Mouse (Mus musculus) gastrocnemius, adult 8-10 months (tissue): ENCODE data around the gene 9430038I01Rik. TPM values are rescaled to one million over a fixed set of nuclear protein-coding genes. Genes with fewer than 3 reads are reported as not detected.
"Not testable (repeated sequence)": the region's sequence is repeated elsewhere in the genome, so short reads cannot be mapped to it uniquely, and the experiment has no call there.

Source experiments
- DNase-seq, 2 experiments: peaks; one replicate each; pipeline ENCODE4 v3.0.0; 2022; ENCODE audit warnings: low spot score in 2 of 2
- total RNA-seq, 4 experiments: library from RNA; stranded (reverse); gene quantifications; 2 replicates each; pipeline ENCODE4 v1.2.4; 2022

The 9430038I01Rik gene
- total RNA-seq, result 1 to 10 TPM; 3.0 to 4.9 (median 4.3) TPM

DNA sequence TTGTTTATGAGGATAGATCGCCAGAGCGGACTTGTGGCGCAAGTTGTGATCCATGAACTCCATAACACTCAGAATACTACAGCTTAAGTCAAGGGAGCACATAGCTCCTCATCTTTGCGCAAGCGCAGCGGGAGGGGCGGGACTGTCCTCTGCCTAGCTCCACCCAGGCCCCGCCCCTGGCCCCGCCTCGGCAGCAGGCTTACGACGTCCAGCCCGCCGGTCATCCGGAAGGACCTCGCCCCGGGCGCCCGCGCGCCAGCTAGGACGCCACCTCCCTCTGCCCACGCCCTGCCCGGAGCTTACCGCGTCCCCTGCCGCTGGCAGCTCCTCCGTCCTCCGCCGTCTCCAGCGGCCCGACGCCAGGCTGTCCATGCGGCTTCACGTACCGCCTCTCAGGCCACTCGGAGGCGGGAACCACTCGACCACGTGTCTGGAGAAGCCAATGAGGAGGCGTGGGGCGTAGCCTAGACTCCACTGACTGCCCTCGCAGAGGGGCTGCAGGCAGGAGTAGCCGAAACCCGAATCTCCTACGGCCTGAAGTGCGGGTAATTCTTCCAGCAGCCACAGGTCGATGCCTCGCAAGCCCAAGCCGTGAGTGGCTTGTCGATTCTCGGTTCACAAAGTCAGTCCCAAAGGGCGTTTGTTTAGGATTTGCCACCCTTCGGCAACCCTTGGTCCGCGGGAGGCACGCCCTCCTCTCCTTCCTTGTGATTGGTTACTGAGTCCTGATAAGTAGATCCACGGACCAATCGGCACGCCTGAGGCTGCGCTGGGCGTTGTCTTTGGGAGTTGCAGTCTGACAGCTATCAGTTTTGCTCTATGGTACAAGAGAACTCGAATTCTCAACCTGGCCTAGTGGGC is at the start of gene 9430038I01Rik:
TSS of gene 9430038I01Rik (minus strand) at position 426 of the 861 bp plus-strand sequence.
- peak; percentile 96 to 97 for DNase-seq

DNA sequence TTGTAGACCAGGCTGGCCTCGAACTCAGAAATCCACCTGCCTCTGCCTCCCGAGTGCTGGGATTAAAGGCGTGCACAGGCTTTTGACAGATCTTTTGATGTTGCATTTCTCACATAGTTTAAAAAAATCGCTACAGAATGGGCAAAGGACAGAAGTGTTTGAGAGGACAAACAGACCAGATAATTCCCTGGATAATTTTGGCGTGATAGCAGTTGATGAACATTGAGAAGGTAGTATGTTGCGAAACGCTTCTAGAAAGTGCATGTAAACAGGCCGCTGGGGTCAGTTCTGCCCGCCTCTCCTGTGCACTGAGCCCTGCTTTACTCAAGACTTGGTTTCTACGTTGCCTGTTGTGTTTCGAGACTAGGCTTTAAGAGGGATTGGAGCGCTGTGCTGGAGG is 34.8 kb upstream of the 9430038I01Rik start:
- no peak for DNase-seq

DNA sequence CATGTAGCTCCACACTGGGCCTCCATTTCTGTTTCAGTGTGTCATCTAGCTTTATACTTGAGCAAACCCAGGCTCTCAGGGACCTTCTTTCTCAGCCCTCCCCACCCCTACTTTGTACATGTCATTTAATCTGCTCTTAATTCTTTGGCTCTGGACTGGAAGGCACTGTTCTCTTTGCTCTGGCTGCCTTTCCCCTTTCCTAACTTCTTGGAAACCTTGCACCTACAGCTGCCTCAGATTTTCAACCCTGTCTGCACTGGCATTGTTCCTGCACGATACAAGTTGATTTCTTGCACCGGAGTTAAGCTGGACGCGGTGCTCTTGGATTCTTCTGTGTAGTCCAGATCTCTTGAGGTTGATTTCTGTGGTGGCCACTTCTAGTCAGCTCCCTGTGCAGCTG is 32.4 kb upstream of the 9430038I01Rik start:
- DNase-seq, result peak; percentile 24 to 50

GRCm38 (mm10) chr7:137438962-137439361 is 28.4 kb upstream of the 9430038I01Rik start:
- not testable (repeated sequence) for DNase-seq

DNA sequence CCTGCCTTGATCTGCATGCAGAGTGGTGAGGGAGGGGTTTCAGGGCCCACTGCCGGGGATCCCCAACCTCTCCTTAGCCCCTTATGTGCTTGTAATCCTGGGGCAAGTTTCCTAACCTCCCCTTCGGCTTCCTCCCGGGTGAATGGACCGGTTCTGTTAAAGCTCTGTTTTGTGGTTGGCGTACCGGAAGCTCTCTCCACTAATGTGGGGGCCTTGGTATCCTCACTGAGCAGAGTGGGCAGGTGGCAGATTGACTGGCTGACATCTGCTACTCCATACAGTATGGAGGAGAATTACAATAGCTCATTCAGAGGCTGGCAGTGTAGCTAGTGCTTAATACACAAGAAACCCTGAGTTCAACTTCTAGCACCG is 27.6 kb upstream of the 9430038I01Rik start:
- no peak for DNase-seq

DNA sequence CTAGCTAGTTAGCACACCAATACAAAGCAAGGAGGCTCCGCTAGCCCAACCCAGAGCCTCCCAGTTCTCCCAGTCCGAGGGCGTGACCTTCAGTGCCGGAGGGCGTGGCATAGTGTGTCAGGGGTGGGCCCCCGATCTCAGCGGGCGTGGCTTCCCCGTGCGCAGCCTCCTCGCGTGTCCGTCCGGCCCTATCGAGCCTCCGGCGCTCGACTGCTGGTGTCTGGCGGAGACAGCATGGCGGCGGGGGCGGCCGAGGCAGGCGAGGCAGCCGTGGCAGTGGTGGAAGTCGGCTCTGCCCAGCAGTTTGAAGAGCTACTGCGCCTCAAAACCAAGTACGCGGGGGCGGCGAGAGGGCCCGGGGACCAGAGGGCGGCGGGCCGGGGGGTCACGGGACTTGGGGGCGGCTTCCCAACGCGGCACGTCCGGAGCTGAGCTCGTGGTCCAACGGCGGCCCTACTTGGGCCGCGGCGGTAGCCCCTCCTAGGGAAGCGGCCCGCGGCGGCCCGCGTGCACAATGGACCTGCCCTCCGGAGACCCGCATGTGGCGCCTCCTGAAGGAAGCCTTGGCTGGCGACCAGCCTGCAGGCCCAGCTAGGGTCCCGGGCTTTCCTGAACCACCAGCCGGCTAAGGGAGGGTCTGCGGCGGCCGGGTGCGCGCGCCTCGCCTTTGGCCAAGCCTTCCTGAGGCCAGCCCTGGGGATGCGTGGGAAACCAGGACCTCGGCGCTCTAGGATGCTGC is 27.0 kb upstream of the 9430038I01Rik start, which contains the start of gene Glrx3:
TSS of gene Glrx3 (plus strand) at position 175 of the 739 bp plus-strand sequence.
- DNase-seq, result peak; percentile 95

DNA sequence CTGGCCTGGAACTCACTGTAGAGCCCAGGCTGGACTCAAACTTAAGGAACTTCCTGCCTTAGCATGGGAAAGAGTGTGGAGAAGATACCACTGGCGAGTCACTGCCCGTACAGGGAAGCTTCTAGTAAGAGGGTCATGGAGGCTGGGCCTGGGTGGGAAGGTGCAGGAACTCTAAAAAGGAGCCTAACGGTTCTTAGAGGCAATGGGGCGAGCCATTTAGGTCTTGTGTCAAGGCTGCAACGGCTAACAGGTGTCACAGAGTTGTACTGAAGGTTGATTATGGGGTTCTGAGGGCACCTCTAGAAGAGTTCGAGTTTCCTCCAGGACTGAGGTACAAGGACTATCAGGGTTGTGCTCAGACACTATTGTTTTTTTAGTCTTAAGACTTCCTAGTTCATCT is 26.3 kb upstream of the 9430038I01Rik start:
- DNase-seq, result no peak

DNA sequence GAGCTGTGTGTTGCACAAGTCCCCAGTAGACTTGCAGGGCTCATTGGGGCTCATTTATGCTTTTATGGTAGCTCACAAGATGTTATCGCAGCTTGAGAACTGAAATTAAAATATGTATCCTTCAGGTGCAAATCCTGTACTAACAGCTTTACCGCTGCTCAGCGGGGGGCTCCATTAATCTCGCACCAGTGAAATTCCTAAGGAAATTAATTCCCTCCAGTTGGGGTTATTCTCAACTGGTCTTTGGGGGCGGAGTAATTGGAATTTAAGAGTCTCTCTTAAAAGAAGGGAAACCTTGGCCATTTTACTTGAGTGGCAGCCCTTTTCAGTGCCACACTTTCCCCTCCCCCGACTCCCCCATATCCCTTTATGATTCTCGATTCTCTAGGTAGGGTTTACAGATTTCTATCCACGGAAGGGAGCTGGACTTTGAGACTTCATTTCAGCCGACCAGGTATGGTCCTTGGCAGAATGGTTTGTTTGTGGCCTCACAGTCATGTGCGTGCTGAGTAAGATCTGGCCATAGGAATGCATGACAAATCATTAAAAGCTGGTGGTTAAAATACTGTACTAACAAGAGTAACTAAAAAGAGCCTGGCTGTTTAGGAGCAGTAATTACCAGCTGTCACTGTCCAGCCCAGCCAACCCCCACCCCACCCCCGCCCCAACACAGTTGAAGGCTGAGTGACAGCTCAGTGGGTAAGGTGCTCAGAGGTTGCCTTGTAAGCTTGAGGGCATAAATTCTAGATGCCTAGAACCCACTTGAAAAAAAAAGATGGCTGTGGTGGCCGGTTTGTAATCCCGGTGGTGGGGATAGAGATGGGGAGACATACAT is 21.4 kb upstream of the 9430038I01Rik start:
- DNase-seq, result no peak

DNA sequence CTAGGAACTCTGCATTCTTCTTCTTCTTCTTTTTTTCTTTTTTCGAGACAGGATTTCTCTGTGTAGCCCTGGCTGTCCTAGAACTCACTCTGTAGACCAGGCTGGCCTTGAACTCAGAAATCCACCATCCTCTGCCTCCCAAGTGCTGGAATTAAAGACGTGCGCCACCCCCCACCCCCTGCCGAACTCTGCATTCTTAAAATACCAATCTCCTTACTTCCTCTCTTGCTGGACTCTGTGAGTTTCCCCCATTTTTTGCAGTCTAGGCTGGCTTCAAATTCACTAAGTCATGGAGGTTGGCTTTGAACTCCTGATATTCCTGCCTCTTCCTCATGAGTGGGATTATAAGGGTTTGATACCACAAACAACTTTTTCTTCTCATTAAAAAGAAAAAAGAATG is 16.1 kb upstream of the 9430038I01Rik start:
- DNase-seq, result no peak

DNA sequence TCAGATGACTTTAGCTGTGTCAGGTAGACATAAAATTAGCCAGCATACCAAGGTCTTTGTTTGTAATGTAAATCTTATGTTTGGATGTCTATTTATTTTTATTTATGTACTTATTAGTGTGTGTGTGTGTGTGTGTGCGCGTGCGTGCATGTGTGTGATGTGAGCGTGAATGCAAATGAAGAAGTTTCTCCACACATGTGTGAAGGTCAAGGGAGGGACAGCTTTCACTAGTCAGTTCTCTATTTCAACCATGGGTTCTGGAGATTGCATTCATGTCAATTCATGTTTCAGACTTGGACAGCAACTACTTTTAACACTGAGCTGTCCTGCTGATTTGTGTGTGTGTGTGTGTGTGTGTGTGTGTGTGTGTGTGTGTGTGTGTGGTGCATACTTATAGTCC is 10.7 kb upstream of the 9430038I01Rik start:
- no peak for DNase-seq

DNA sequence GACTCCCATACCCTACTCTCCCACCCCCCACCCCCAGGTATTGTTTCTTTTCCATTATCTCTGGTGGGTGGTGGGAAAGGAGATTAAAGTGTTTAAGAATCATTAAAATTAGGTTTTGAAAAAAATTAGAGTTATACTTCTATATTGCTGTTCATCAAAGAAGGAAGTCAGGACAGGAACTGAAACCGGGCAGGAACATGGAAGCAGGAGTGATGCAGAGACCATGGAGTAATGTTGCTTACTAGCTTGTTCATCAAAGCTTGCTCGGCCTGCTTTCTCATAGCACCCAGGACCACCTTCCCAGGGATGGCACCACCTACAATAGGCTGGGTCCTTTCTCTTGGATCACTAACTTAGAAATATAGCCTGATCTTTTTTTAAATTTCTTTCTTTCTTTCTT is 10.0 kb upstream of the 9430038I01Rik start:
- no peak for DNase-seq

GRCm38 (mm10) chr7:137414710-137415109 is 4.1 kb upstream of the 9430038I01Rik start:
- no peak for DNase-seq

DNA sequence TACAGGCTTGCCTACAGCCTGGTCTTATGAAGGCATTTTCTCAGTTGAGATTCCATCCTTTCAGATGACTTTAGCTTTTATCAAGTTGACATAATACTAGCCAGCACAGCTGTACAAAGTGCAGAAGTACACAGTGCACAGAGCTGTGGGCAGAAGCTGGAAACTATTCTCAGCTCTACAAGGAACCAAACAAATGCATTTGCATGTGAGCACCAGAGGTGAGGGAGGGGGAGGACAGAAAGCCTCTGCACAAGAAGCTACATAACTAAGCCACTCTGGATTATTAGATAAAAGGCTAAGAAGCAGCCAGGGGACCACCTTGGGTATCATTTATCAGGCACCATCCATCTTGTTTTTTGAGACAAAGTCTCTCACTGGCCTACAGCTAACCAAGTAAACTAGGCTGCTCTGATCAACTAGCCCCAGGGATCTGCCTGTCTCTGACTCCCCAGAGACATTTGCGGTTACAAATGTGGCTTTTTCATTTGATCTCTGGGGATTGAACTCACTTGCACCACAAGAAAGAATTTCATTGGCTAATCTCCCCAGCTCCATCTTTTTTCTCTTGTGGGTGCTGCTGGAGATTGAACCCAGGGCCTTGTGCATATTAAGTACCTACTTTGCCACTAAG is 3.0 kb downstream of the 9430038I01Rik start:
- DNase-seq, result no peak

DNA sequence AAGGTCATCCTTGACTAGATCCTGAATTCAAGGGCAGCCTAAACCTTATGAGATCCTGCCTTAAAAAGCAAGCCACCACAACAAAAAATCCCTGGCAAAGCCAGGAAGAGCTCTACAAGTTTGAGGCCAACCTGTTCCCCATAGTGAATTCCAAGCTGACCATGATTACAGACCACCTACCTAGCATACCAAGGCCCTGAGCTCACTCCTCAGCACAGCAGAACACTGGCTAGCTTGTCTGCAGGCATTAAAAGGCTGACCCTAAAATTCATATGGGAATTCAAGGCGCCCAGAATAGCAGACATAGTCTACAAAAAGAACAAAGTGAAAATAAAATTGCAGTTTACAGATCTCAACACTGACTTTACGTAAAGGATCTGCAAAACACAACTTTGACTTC is 6.4 kb downstream of the 9430038I01Rik start:
- no peak for DNase-seq

- no peak for DNase-seq
Measured at GRCm38 (mm10) chr7:137398973-137399372, 11.6 kb downstream of the 9430038I01Rik start.

DNA sequence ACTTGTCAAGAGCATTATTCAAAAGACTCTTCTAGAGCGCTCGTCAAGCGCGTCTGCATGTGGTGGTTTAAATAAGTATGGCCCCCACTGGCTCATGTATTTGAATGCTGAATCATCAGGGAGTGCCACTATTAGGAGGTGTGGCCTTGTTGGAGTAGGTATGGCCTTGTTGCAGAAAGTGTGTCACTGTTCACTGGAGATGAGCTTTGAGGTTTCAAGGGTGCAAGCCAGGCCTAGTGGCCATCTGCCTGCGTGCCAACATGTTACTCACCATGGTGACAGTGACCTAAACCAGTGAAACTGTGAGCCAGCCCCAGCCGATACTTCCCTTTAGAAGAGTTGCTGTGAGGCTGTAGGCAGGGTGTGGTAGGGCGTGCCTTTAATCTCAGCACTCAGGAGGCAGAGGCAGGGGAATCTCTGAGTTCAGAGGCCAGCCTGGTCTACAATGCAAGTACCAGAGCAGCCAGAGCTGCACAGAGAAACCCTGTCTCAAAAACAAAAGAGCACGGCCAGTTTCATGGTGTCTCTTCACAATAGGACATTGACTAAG is 13.1 kb downstream of the 9430038I01Rik start:
- DNase-seq, result no peak

DNA sequence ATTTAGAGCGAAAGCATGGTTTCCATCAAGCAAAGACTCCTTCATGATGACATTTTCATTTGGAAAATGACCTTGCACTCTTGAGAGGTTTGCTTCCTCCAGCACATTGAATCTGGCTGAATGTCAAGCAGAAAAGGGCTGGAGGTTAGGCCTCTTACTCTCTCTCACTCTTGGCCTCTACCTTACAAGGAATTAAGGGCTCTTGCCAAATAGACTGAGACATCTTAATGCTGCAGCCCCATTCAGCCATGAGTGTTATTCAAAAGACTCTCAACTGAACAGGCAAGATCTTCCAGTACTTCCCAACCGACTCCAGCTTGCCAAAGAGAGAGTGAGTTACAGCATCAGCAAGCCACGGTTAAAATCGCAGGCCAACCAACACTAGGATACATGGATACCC is 15.1 kb downstream of the 9430038I01Rik start:
- DNase-seq, result no peak

DNA sequence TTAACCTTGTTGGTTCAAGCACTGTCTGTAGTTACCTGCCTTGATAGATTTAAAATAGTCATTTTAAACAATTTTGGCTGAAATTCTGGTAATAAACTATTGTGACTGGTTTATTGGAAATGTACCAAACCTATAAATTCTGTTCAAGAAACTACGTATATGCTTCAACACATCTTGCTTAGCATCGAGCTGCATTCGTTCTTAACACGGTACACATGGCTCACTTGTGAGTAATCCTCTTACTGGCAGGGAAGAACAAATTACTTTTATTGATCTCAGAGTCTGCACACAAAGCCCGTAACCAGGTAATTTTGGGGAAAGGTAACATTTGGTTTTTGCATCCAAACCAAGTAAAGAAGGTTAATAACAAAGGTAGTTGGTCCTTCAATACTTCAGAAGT is 22.7 kb downstream of the 9430038I01Rik start:
- DNase-seq, result no peak

GRCm38 (mm10) chr7:137374996-137375395 is 35.6 kb downstream of the 9430038I01Rik start:
- DNase-seq, result no peak

GRCm38 (mm10) chr7:137371770-137372169 is 38.8 kb downstream of the 9430038I01Rik start:
- DNase-seq, result no peak

- no peak for DNase-seq
Measured at GRCm38 (mm10) chr7:137370175-137370574, 40.4 kb downstream of the 9430038I01Rik start.
